Mouse (Mus musculus): ENCODE data around the gene Dchs2. TPM values are rescaled to one million over a fixed set of nuclear protein-coding genes. Genes with fewer than 3 reads are reported as not detected.

Dchs2 gene
- total RNA-seq, 1 experiment, result 0.22 TPM

GRCm38 (mm10) chr3:83250001-83250545 is 122.3 kb downstream of the Dchs2 start:
- DNase-seq (ENCODE audit: low read depth, low spot score), result no peak
- Histone ChIP-seq H3K27ac (ENCODE audit: insufficient read depth, low read depth, low read length, poor library complexity, severe bottlenecking) (no peak overlapping the region), H3K4me3 (ENCODE audit: insufficient read depth in 1 of 2, low read depth in 1 of 2, low read length in 2 of 2, poor library complexity in 1 of 2, severe bottlenecking in 1 of 2) (no peak overlapping the region), H3K36me3 (ENCODE audit: control insufficient read depth, insufficient read depth, low read length, poor library complexity, severe bottlenecking) (no peaks in the 10 kb centered on the region), H3K4me1 (ENCODE audit: control insufficient read depth in 2 of 2, insufficient read depth in 2 of 2, low read length in 2 of 2, poor library complexity in 1 of 2) (no peaks in the 10 kb centered on the region), H3K9ac (ENCODE audit: insufficient read depth, low read depth, low read length, poor library complexity, severe bottlenecking) (no peak overlapping the region), H3K9me3 (ENCODE audit: control insufficient read depth, insufficient read depth, low read depth, low read length) (no peaks in the 10 kb centered on the region)
- in situ Hi-C loops (cut with MboI; ENCODE audit: low sequenced_read_pairs in 2 of 2, unreplicated experiment in 2 of 2), result no loop called here
- TF ChIP-seq CHD2 (IDR thresholded peaks at IDR 0.05; ENCODE audit: low read depth, low read length) (no peak), ZC3H11A (IDR thresholded peaks at IDR 0.05; ENCODE audit: borderline replicate concordance, low read depth, low read length) (no peak), ZNF384 (IDR thresholded peaks at IDR 0.05; ENCODE audit: low read depth, low read length) (no peak), HCFC1 (IDR thresholded peaks at IDR 0.05; ENCODE audit: borderline replicate concordance, insufficient read depth, low read length) (no peak), MAFK (IDR thresholded peaks at IDR 0.05; ENCODE audit: insufficient read depth, low read depth, low read length) (no peak)

GRCm38 (mm10) chr3:83251899-83252298 is 124.2 kb downstream of the Dchs2 start:
- no peaks in the 10 kb centered on the region for H3K4me1 ChIP-seq (ENCODE audit: control insufficient read depth in 2 of 2, insufficient read depth in 2 of 2, low read length in 2 of 2, poor library complexity in 1 of 2)
- TF ChIP-seq ZC3H11A (IDR thresholded peaks at IDR 0.05; ENCODE audit: borderline replicate concordance, low read depth, low read length) (no peak), MAFK (IDR thresholded peaks at IDR 0.05; ENCODE audit: insufficient read depth, low read depth, low read length) (no peak), ZNF384 (IDR thresholded peaks at IDR 0.05; ENCODE audit: low read depth, low read length) (no peak), CHD2 (IDR thresholded peaks at IDR 0.05; ENCODE audit: low read depth, low read length) (no peak), HCFC1 (IDR thresholded peaks at IDR 0.05; ENCODE audit: borderline replicate concordance, insufficient read depth, low read length) (no peak)
- H3K27ac ChIP-seq (ENCODE audit: insufficient read depth, low read depth, low read length, poor library complexity, severe bottlenecking), result no peak overlapping the region
- in situ Hi-C loops (cut with MboI; ENCODE audit: low sequenced_read_pairs in 2 of 2, unreplicated experiment in 2 of 2), result no loop called here
- DNase-seq (ENCODE audit: low read depth, low spot score), result no peak
- no peaks in the 10 kb centered on the region for H3K36me3 ChIP-seq (ENCODE audit: control insufficient read depth, insufficient read depth, low read length, poor library complexity, severe bottlenecking)
- H3K9me3 ChIP-seq (ENCODE audit: control insufficient read depth, insufficient read depth, low read depth, low read length), result no peaks in the 10 kb centered on the region
- H3K9ac ChIP-seq (ENCODE audit: insufficient read depth, low read depth, low read length, poor library complexity, severe bottlenecking), result no peak overlapping the region
- H3K4me3 ChIP-seq (ENCODE audit: insufficient read depth in 1 of 2, low read depth in 1 of 2, low read length in 2 of 2, poor library complexity in 1 of 2, severe bottlenecking in 1 of 2), result no peak overlapping the region

- H3K36me3 ChIP-seq (ENCODE audit: control insufficient read depth, insufficient read depth, low read length, poor library complexity, severe bottlenecking), result no peaks in the 10 kb centered on the region
- in situ Hi-C loops (cut with MboI; ENCODE audit: low sequenced_read_pairs in 2 of 2, unreplicated experiment in 2 of 2), result no loop called here
- H3K9me3 ChIP-seq (ENCODE audit: control insufficient read depth, insufficient read depth, low read depth, low read length), result no peaks in the 10 kb centered on the region
- no peaks in the 10 kb centered on the region for H3K4me1 ChIP-seq (ENCODE audit: control insufficient read depth in 2 of 2, insufficient read depth in 2 of 2, low read length in 2 of 2, poor library complexity in 1 of 2)
- H3K9ac ChIP-seq (ENCODE audit: insufficient read depth, low read depth, low read length, poor library complexity, severe bottlenecking), result no peak overlapping the region
- no peak overlapping the region for H3K4me3 ChIP-seq (ENCODE audit: insufficient read depth in 1 of 2, low read depth in 1 of 2, low read length in 2 of 2, poor library complexity in 1 of 2, severe bottlenecking in 1 of 2)
- no peak for TF ChIP-seq CHD2 (IDR thresholded peaks at IDR 0.05; ENCODE audit: low read depth, low read length)
- no peak for TF ChIP-seq ZNF384 (IDR thresholded peaks at IDR 0.05; ENCODE audit: low read depth, low read length)
- TF ChIP-seq ZC3H11A (IDR thresholded peaks at IDR 0.05; ENCODE audit: borderline replicate concordance, low read depth, low read length), result no peak
- TF ChIP-seq MAFK (IDR thresholded peaks at IDR 0.05; ENCODE audit: insufficient read depth, low read depth, low read length), result no peak
- TF ChIP-seq HCFC1 (IDR thresholded peaks at IDR 0.05; ENCODE audit: borderline replicate concordance, insufficient read depth, low read length), result no peak
- H3K27ac ChIP-seq (ENCODE audit: insufficient read depth, low read depth, low read length, poor library complexity, severe bottlenecking), result no peak overlapping the region
- no peak for DNase-seq (ENCODE audit: low read depth, low spot score)
Observed at GRCm38 (mm10) chr3:83259421-83259820, 131.7 kb downstream of the Dchs2 start.

- DNase-seq (ENCODE audit: low read depth, low spot score), result no peak
- H3K27ac ChIP-seq (ENCODE audit: insufficient read depth, low read depth, low read length, poor library complexity, severe bottlenecking), result no peak overlapping the region
- no peak overlapping the region for H3K9ac ChIP-seq (ENCODE audit: insufficient read depth, low read depth, low read length, poor library complexity, severe bottlenecking)
- TF ChIP-seq CHD2 (IDR thresholded peaks at IDR 0.05; ENCODE audit: low read depth, low read length), result no peak
- TF ChIP-seq ZC3H11A (IDR thresholded peaks at IDR 0.05; ENCODE audit: borderline replicate concordance, low read depth, low read length), result no peak
- TF ChIP-seq HCFC1 (IDR thresholded peaks at IDR 0.05; ENCODE audit: borderline replicate concordance, insufficient read depth, low read length), result no peak
- TF ChIP-seq ZNF384 (IDR thresholded peaks at IDR 0.05; ENCODE audit: low read depth, low read length), result no peak
- no peak for TF ChIP-seq MAFK (IDR thresholded peaks at IDR 0.05; ENCODE audit: insufficient read depth, low read depth, low read length)
- H3K9me3 ChIP-seq (ENCODE audit: control insufficient read depth, insufficient read depth, low read depth, low read length), result no peaks in the 10 kb centered on the region
- H3K36me3 ChIP-seq (ENCODE audit: control insufficient read depth, insufficient read depth, low read length, poor library complexity, severe bottlenecking), result no peaks in the 10 kb centered on the region
- in situ Hi-C loops (cut with MboI; ENCODE audit: low sequenced_read_pairs in 2 of 2, unreplicated experiment in 2 of 2), result no loop called here
- H3K4me1 ChIP-seq (ENCODE audit: control insufficient read depth in 2 of 2, insufficient read depth in 2 of 2, low read length in 2 of 2, poor library complexity in 1 of 2), result no peaks in the 10 kb centered on the region
- H3K4me3 ChIP-seq (ENCODE audit: insufficient read depth in 1 of 2, low read depth in 1 of 2, low read length in 2 of 2, poor library complexity in 1 of 2, severe bottlenecking in 1 of 2), result no peak overlapping the region
Observed at GRCm38 (mm10) chr3:83266009-83266408, 138.3 kb downstream of the Dchs2 start.

Measured in ES-E14 (cell line).